Mouse (Mus musculus): Measurements from ENCODE around the gene Dzip1l. TPM values are rescaled to one million over a fixed set of nuclear protein-coding genes. Genes with fewer than 3 reads are reported as not detected.

Dzip1l gene
- total and polyA plus RNA-seq, 3 experiments = not detected

- Histone ChIP-seq H3K4me3 (ENCODE audit: control insufficient read depth in 1 of 2, insufficient read depth in 1 of 2, low read depth in 2 of 2, low read length in 2 of 2) (no peak overlapping the region), H3K9me3 (replicated peaks; ENCODE audit: insufficient read depth, low read length) (no peaks in the 10 kb centered on the region), H3K4me1 (ENCODE audit: control insufficient read depth in 1 of 2, insufficient read depth in 2 of 2, low read length in 2 of 2) (no peaks in the 10 kb centered on the region; a peak in 1 of 4 replicates), H3K27ac (ENCODE audit: control insufficient read depth, low read depth, low read length) (no peak overlapping the region), H3K27me3 (ENCODE audit: control insufficient read depth in 1 of 2, insufficient read depth in 2 of 2, low read length in 2 of 2) (no peaks in the 10 kb centered on the region; a peak in 1 of 4 replicates), H3K9ac (ENCODE audit: control insufficient read depth, low read depth, low read length, poor library complexity, severe bottlenecking) (no peak overlapping the region), H3K36me3 (ENCODE audit: control insufficient read depth in 1 of 2, insufficient read depth in 2 of 2, low read length in 2 of 2) (no peaks in the 10 kb centered on the region), H3K79me2 (ENCODE audit: control insufficient read depth, insufficient read depth, low read length, poor library complexity) (no peaks in the 10 kb centered on the region)
- DNase-seq (ENCODE audit: low read depth, low spot score) = no peak
- TF ChIP-seq ZNF384 (IDR thresholded peaks at IDR 0.05; ENCODE audit: low read depth, low read length) (no peak), MEF2A (IDR thresholded peaks at IDR 0.05; ENCODE audit: extremely low read depth, insufficient replicate concordance, low read depth, low read length, poor library complexity, severe bottlenecking) (no peak), USF1 (IDR thresholded peaks at IDR 0.05; ENCODE audit: low read depth, low read length) (no peak), ETS1 (IDR thresholded peaks at IDR 0.05; ENCODE audit: low read depth, low read length) (no peak), RCOR1 (IDR thresholded peaks at IDR 0.05; ENCODE audit: low read depth, low read length) (no peak), HCFC1 (IDR thresholded peaks at IDR 0.05; ENCODE audit: low read depth, low read length) (no peak), NRF1 (IDR thresholded peaks at IDR 0.05; ENCODE audit: insufficient read depth, low read depth, low read length, poor library complexity, severe bottlenecking) (no peak)
Observed at GRCm38 (mm10) chr9:99637736-99638135, 8.4 kb downstream of the Dzip1l start.

- Histone ChIP-seq H3K9ac (ENCODE audit: control insufficient read depth, low read depth, low read length, poor library complexity, severe bottlenecking) (no peak overlapping the region), H3K27me3 (ENCODE audit: control insufficient read depth in 1 of 2, insufficient read depth in 2 of 2, low read length in 2 of 2) (no peaks in the 10 kb centered on the region; a peak in 1 of 4 replicates), H3K27ac (ENCODE audit: control insufficient read depth, low read depth, low read length) (no peak overlapping the region), H3K9me3 (replicated peaks; ENCODE audit: insufficient read depth, low read length) (no peaks in the 10 kb centered on the region), H3K36me3 (ENCODE audit: control insufficient read depth in 1 of 2, insufficient read depth in 2 of 2, low read length in 2 of 2) (no peaks in the 10 kb centered on the region), H3K4me1 (ENCODE audit: control insufficient read depth in 1 of 2, insufficient read depth in 2 of 2, low read length in 2 of 2) (no peaks in the 10 kb centered on the region; a peak in 1 of 4 replicates), H3K4me3 (ENCODE audit: control insufficient read depth in 1 of 2, insufficient read depth in 1 of 2, low read depth in 2 of 2, low read length in 2 of 2) (no peak overlapping the region), H3K79me2 (ENCODE audit: control insufficient read depth, insufficient read depth, low read length, poor library complexity) (no peaks in the 10 kb centered on the region)
- no peak for DNase-seq (ENCODE audit: low read depth, low spot score)
- TF ChIP-seq ZNF384 (IDR thresholded peaks at IDR 0.05; ENCODE audit: low read depth, low read length) (no peak), NELFE (IDR thresholded peaks at IDR 0.05; ENCODE audit: low read depth, low read length) (no peak)
Observed at GRCm38 (mm10) chr9:99639957-99640356, 10.7 kb downstream of the Dzip1l start.

GRCm38 (mm10) chr9:99645416-99645815 lies 16.1 kb downstream of the Dzip1l start:
- no peaks in the 10 kb centered on the region for H3K36me3 ChIP-seq (ENCODE audit: control insufficient read depth in 1 of 2, insufficient read depth in 2 of 2, low read length in 2 of 2)
- H3K27ac ChIP-seq (ENCODE audit: control insufficient read depth, low read depth, low read length) = no peak overlapping the region
- DNase-seq (ENCODE audit: low read depth, low spot score) = no peak
- TF ChIP-seq GATA1 (IDR thresholded peaks at IDR 0.05; ENCODE audit: low read depth, low read length) (no peak), MAFK (IDR thresholded peaks at IDR 0.05; ENCODE audit: borderline replicate concordance, low read depth, low read length) (no peak), CHD1 (IDR thresholded peaks at IDR 0.05; ENCODE audit: low read depth, low read length) (no peak), CTCF (IDR thresholded peaks at IDR 0.05 in 2 of 3, conservative IDR thresholded peaks at IDR 0.05 in 1 of 3; ENCODE audit: control insufficient read depth in 1 of 3, insufficient read depth in 1 of 3, low read depth in 2 of 3, low read length in 3 of 3, poor library complexity in 1 of 3, severe bottlenecking in 1 of 3) (no peak), ETS1 (IDR thresholded peaks at IDR 0.05; ENCODE audit: low read depth, low read length) (no peak), RCOR1 (IDR thresholded peaks at IDR 0.05; ENCODE audit: low read depth, low read length) (no peak), USF1 (IDR thresholded peaks at IDR 0.05; ENCODE audit: low read depth, low read length) (no peak), TCF12 (IDR thresholded peaks at IDR 0.05; ENCODE audit: low read depth, low read length) (no peak)
- no peaks in the 10 kb centered on the region for H3K9me3 ChIP-seq (replicated peaks; ENCODE audit: insufficient read depth, low read length)
- H3K79me2 ChIP-seq (ENCODE audit: control insufficient read depth, insufficient read depth, low read length, poor library complexity) = no peaks in the 10 kb centered on the region
- H3K9ac ChIP-seq (ENCODE audit: control insufficient read depth, low read depth, low read length, poor library complexity, severe bottlenecking) = no peak overlapping the region
- no peaks in the 10 kb centered on the region; a peak in 1 of 4 replicates for H3K27me3 ChIP-seq (ENCODE audit: control insufficient read depth in 1 of 2, insufficient read depth in 2 of 2, low read length in 2 of 2)
- H3K4me1 ChIP-seq (ENCODE audit: control insufficient read depth in 1 of 2, insufficient read depth in 2 of 2, low read length in 2 of 2) = no peaks in the 10 kb centered on the region
- no peak overlapping the region for H3K4me3 ChIP-seq (ENCODE audit: control insufficient read depth in 1 of 2, insufficient read depth in 1 of 2, low read depth in 2 of 2, low read length in 2 of 2)

Data from MEL (cell line).